Mouse (Mus musculus): ENCODE results near the gene Vps35l. TPM values are rescaled to one million over a fixed set of nuclear protein-coding genes. Genes with fewer than 3 reads are reported as not detected.
A peak's percentile ranks its signal among the peaks of the same experiment; 100 is the strongest.

Gene Vps35l
- polyA plus RNA-seq (2012; rRNA removed): 52.4 and 58.3 TPM in 2 replicates

- H3K27ac ChIP-seq (ENCODE audit: insufficient read depth, low read depth, low read length): peak within 1 kb of the TSS; percentile 57; the same call in 1 of the 2 replicates
- TF ChIP-seq POLR2A (IDR thresholded peaks at IDR 0.05; ENCODE audit: low read depth, low read length) (no peak), CTCF (conservative IDR thresholded peaks at IDR 0.05; ENCODE audit: insufficient read depth, insufficient read length, low read depth, low read length) (peak; percentile 77)
- H3K4me1 ChIP-seq (ENCODE audit: control insufficient read depth, insufficient read depth, low read length): peaks cover 6% of the 10 kb centered on the region; the same call in 1 of the 2 replicates
- H3K27me3 ChIP-seq (replicated peaks; ENCODE audit: control insufficient read depth, insufficient read depth, low read length): no peaks in the 10 kb centered on the region
- H3K4me3 ChIP-seq (ENCODE audit: insufficient read depth, low read depth, low read length): peak within 1 kb of the TSS; percentile 96
- no peaks in the 10 kb centered on the region for H3K36me3 ChIP-seq (ENCODE audit: control insufficient read depth, insufficient read depth, low read length)
- 2% methylated on average over 16 of the region's 16 CpGs for WGBS
- DNase-seq: peak; percentile 87
Measured at GRCm38 (mm10) chr7:118739975-118740531, at the start of gene Vps35l. TSS of gene Vps35l (plus strand) at chr7:118740226.

GRCm38 (mm10) chr7:118691287-118691686 is 48.7 kb upstream of the Vps35l start:
- H3K27me3 ChIP-seq (replicated peaks; ENCODE audit: control insufficient read depth, insufficient read depth, low read length): no peaks in the 10 kb centered on the region
- H3K36me3 ChIP-seq (ENCODE audit: control insufficient read depth, insufficient read depth, low read length): peaks cover 6% of the 10 kb centered on the region
- H3K4me1 ChIP-seq (ENCODE audit: control insufficient read depth, insufficient read depth, low read length): no peaks in the 10 kb centered on the region
- WGBS: 72% methylated on average over 2 of the region's 2 CpGs
- H3K4me3 ChIP-seq (ENCODE audit: insufficient read depth, low read depth, low read length): no peak overlapping the region
- no peak overlapping the region for H3K27ac ChIP-seq (ENCODE audit: insufficient read depth, low read depth, low read length)
- DNase-seq: no peak
- TF ChIP-seq POLR2A (IDR thresholded peaks at IDR 0.05; ENCODE audit: low read depth, low read length) (no peak), CTCF (conservative IDR thresholded peaks at IDR 0.05; ENCODE audit: insufficient read depth, insufficient read length, low read depth, low read length) (no peak)

- Histone ChIP-seq H3K27me3 (replicated peaks; ENCODE audit: control insufficient read depth, insufficient read depth, low read length) (no peaks in the 10 kb centered on the region), H3K27ac (ENCODE audit: insufficient read depth, low read depth, low read length) (no peak overlapping the region), H3K4me3 (ENCODE audit: insufficient read depth, low read depth, low read length) (no peak overlapping the region), H3K4me1 (ENCODE audit: control insufficient read depth, insufficient read depth, low read length) (no peaks in the 10 kb centered on the region), H3K36me3 (ENCODE audit: control insufficient read depth, insufficient read depth, low read length) (peaks cover 4% of the 10 kb centered on the region; the same call in 1 of the 2 replicates)
- no peak for DNase-seq
- WGBS: 93% methylated on average over 6 of the region's 6 CpGs
- TF ChIP-seq CTCF (conservative IDR thresholded peaks at IDR 0.05; ENCODE audit: insufficient read depth, insufficient read length, low read depth, low read length) (no peak), POLR2A (IDR thresholded peaks at IDR 0.05; ENCODE audit: low read depth, low read length) (no peak)
Measured at GRCm38 (mm10) chr7:118696146-118696545, 43.9 kb upstream of the Vps35l start.

GRCm38 (mm10) chr7:118697168-118697567 is 42.9 kb upstream of the Vps35l start:
- no peaks in the 10 kb centered on the region for H3K4me1 ChIP-seq (ENCODE audit: control insufficient read depth, insufficient read depth, low read length)
- 68% methylated on average over 4 of the region's 4 CpGs for WGBS
- no peaks in the 10 kb centered on the region for H3K27me3 ChIP-seq (replicated peaks; ENCODE audit: control insufficient read depth, insufficient read depth, low read length)
- H3K4me3 ChIP-seq (ENCODE audit: insufficient read depth, low read depth, low read length): no peak overlapping the region
- H3K27ac ChIP-seq (ENCODE audit: insufficient read depth, low read depth, low read length): no peak overlapping the region
- TF ChIP-seq POLR2A (IDR thresholded peaks at IDR 0.05; ENCODE audit: low read depth, low read length) (no peak), CTCF (conservative IDR thresholded peaks at IDR 0.05; ENCODE audit: insufficient read depth, insufficient read length, low read depth, low read length) (no peak)
- H3K36me3 ChIP-seq (ENCODE audit: control insufficient read depth, insufficient read depth, low read length): peaks cover 3% of the 10 kb centered on the region; the same call in 1 of the 2 replicates
- DNase-seq: no peak

GRCm38 (mm10) chr7:118698882-118699281 is 41.1 kb upstream of the Vps35l start:
- H3K27ac ChIP-seq (ENCODE audit: insufficient read depth, low read depth, low read length): no peak overlapping the region
- H3K4me1 ChIP-seq (ENCODE audit: control insufficient read depth, insufficient read depth, low read length): peaks cover 7% of the 10 kb centered on the region; the same call in 1 of the 2 replicates
- no peak for TF ChIP-seq CTCF (conservative IDR thresholded peaks at IDR 0.05; ENCODE audit: insufficient read depth, insufficient read length, low read depth, low read length)
- no peak for TF ChIP-seq POLR2A (IDR thresholded peaks at IDR 0.05; ENCODE audit: low read depth, low read length)
- peaks cover 3% of the 10 kb centered on the region; the same call in 1 of the 2 replicates for H3K36me3 ChIP-seq (ENCODE audit: control insufficient read depth, insufficient read depth, low read length)
- H3K27me3 ChIP-seq (replicated peaks; ENCODE audit: control insufficient read depth, insufficient read depth, low read length): no peaks in the 10 kb centered on the region
- no peak overlapping the region for H3K4me3 ChIP-seq (ENCODE audit: insufficient read depth, low read depth, low read length)
- no peak for DNase-seq
- 88% methylated on average over 9 of the region's 9 CpGs for WGBS

GRCm38 (mm10) chr7:118703144-118703561 is 36.9 kb upstream of the Vps35l start:
- Histone ChIP-seq H3K4me1 (ENCODE audit: control insufficient read depth, insufficient read depth, low read length) (peaks cover 11% of the 10 kb centered on the region; the same call in 1 of the 2 replicates), H3K36me3 (ENCODE audit: control insufficient read depth, insufficient read depth, low read length) (no peaks in the 10 kb centered on the region), H3K4me3 (ENCODE audit: insufficient read depth, low read depth, low read length) (no peak overlapping the region), H3K27me3 (replicated peaks; ENCODE audit: control insufficient read depth, insufficient read depth, low read length) (no peaks in the 10 kb centered on the region), H3K27ac (ENCODE audit: insufficient read depth, low read depth, low read length) (no peak overlapping the region)
- peak; percentile 52 for DNase-seq
- WGBS: 60% methylated on average over 15 of the region's 15 CpGs
- TF ChIP-seq CTCF (conservative IDR thresholded peaks at IDR 0.05; ENCODE audit: insufficient read depth, insufficient read length, low read depth, low read length) (no peak), POLR2A (IDR thresholded peaks at IDR 0.05; ENCODE audit: low read depth, low read length) (no peak)

GRCm38 (mm10) chr7:118704001-118704850 is 35.8 kb upstream of the Vps35l start:
- Histone ChIP-seq H3K4me3 (ENCODE audit: insufficient read depth, low read depth, low read length) (peak overlapping the region; percentile 87), H3K36me3 (ENCODE audit: control insufficient read depth, insufficient read depth, low read length) (no peaks in the 10 kb centered on the region), H3K4me1 (ENCODE audit: control insufficient read depth, insufficient read depth, low read length) (peaks cover 11% of the 10 kb centered on the region; the same call in 1 of the 2 replicates), H3K27me3 (replicated peaks; ENCODE audit: control insufficient read depth, insufficient read depth, low read length) (no peaks in the 10 kb centered on the region), H3K27ac (ENCODE audit: insufficient read depth, low read depth, low read length) (peak overlapping the region; percentile 20; the same call in 1 of the 2 replicates)
- no peak for TF ChIP-seq POLR2A (IDR thresholded peaks at IDR 0.05; ENCODE audit: low read depth, low read length)
- TF ChIP-seq CTCF (conservative IDR thresholded peaks at IDR 0.05; ENCODE audit: insufficient read depth, insufficient read length, low read depth, low read length): no peak
- 66% methylated on average over 9 of the region's 9 CpGs for WGBS
- DNase-seq: no peak

All from kidney, adult 2 months (tissue).